Mouse (Mus musculus) neural tube, embryonic 15.5 days (tissue): ENCODE results near the gene Syt13. TPM values are rescaled to one million over a fixed set of nuclear protein-coding genes. Genes with fewer than 3 reads are reported as not detected.

ENCODE experiments used
- ATAC-seq: fragments of 200-750 bp; cut with Nextera tagmentation; 2 replicates; pipeline ENCODE4 v1.8.0; 2017; ENCODE audit warnings: mild to moderate bottlenecking, moderate TSS enrichment, moderate library complexity; ENCODE audit not compliant: low FRiP score
- H3K27ac ChIP-seq: fragments of 300-500 bp; sonication (generic); replicated peaks from 2 replicates; pipeline ENCODE4 v1.5.1; 2015; ENCODE audit warnings: mild to moderate bottlenecking, inconsistent platforms
- H3K27me3 ChIP-seq: fragments of 300-500 bp; sonication (generic); replicated peaks from 2 replicates; pipeline ENCODE4 v1.6.1; 2015; ENCODE audit warnings: inconsistent platforms
- H3K36me3 ChIP-seq: fragments of 300-500 bp; sonication (generic); 2 replicates; pipeline ENCODE4 v1.6.1; 2015; ENCODE audit warnings: inconsistent platforms
- H3K4me1 ChIP-seq: fragments of 300-500 bp; sonication (generic); 2 replicates; pipeline ENCODE4 v1.6.1; 2015; ENCODE audit warnings: inconsistent platforms
- H3K4me2 ChIP-seq: fragments of 300-500 bp; sonication (generic); 2 replicates; pipeline ENCODE4 v1.6.1; 2015; ENCODE audit warnings: inconsistent platforms, mild to moderate bottlenecking, moderate library complexity
- H3K4me3 ChIP-seq: fragments of 300-500 bp; sonication (generic); replicated peaks from 2 replicates; pipeline ENCODE4 v1.5.1; 2015; ENCODE audit warnings: mild to moderate bottlenecking, inconsistent platforms
- H3K9ac ChIP-seq: fragments of 300-500 bp; sonication (generic); replicated peaks from 2 replicates; pipeline ENCODE4 v1.6.1; 2015; ENCODE audit warnings: mild to moderate bottlenecking, inconsistent platforms
- H3K9me3 ChIP-seq: fragments of 300-500 bp; sonication (generic); replicated peaks from 2 replicates; pipeline ENCODE4 v1.6.1; 2016; ENCODE audit warnings: inconsistent platforms
- WGBS: fragments of 180-500 bp; shearing (Covaris S2); methylation state at CpG from one replicate; pipeline ENCODE4 v1.1.7; 2015; ENCODE audit warnings: mixed read lengths; 5-methylcytosine and 5-hydroxymethylcytosine counted together
- polyA plus RNA-seq: library from polyadenylated mRNA; unstranded; fragments of >200 nt; fragmentation: Nextera tagmentation; extraction: Ambion mirVana; gene quantifications from 2 replicates; pipeline ENCODE4 v1.2.1, GENCODE M21; 2015

The Syt13 gene
- polyA plus RNA-seq, 1 experiment from 2014 or later = 46.0 TPM

- no peak overlapping the region for H3K4me2 ChIP-seq
- H3K27me3 ChIP-seq = no peaks in the 10 kb centered on the region
- H3K9ac ChIP-seq = no peak overlapping the region
- no peaks in the 10 kb centered on the region for H3K9me3 ChIP-seq
- ATAC-seq = no peak
- peaks cover 14% of the 10 kb centered on the region for H3K36me3 ChIP-seq
- no peak overlapping the region for H3K27ac ChIP-seq
- 100% methylated on average over 2 of the region's 2 CpGs for WGBS
- H3K4me3 ChIP-seq = no peak overlapping the region
- H3K4me1 ChIP-seq = peaks cover 16% of the 10 kb centered on the region
Measured at GRCm38 (mm10) chr2:92985171-92985570, 70.3 kb downstream of the Syt13 start.

GRCm38 (mm10) chr2:92985600-92985999 lies 70.7 kb downstream of the Syt13 start:
- WGBS = 68% methylated on average over 7 of the region's 7 CpGs
- Histone ChIP-seq H3K27ac (no peak overlapping the region), H3K4me2 (no peak overlapping the region), H3K4me1 (peaks cover 16% of the 10 kb centered on the region), H3K4me3 (no peak overlapping the region), H3K9ac (no peak overlapping the region), H3K9me3 (no peaks in the 10 kb centered on the region), H3K36me3 (peaks cover 12% of the 10 kb centered on the region), H3K27me3 (no peaks in the 10 kb centered on the region)
- ATAC-seq = no peak

- 93% methylated on average over 7 of the region's 7 CpGs for WGBS
- Histone ChIP-seq H3K27me3 (no peaks in the 10 kb centered on the region), H3K4me2 (no peak overlapping the region), H3K36me3 (peaks cover 21% of the 10 kb centered on the region), H3K4me1 (peaks cover 16% of the 10 kb centered on the region), H3K4me3 (no peak overlapping the region), H3K27ac (no peak overlapping the region), H3K9ac (no peak overlapping the region), H3K9me3 (no peaks in the 10 kb centered on the region)
- no peak for ATAC-seq
Measured at GRCm38 (mm10) chr2:92987108-92987618, 72.3 kb downstream of the Syt13 start.

- Histone ChIP-seq H3K9ac (no peak overlapping the region), H3K9me3 (no peaks in the 10 kb centered on the region), H3K4me3 (no peak overlapping the region), H3K27me3 (no peaks in the 10 kb centered on the region), H3K4me2 (peak overlapping the region; percentile 11), H3K36me3 (peaks cover 29% of the 10 kb centered on the region), H3K27ac (peak overlapping the region; percentile 58), H3K4me1 (peaks cover 16% of the 10 kb centered on the region)
- 19% methylated on average over 19 of the region's 19 CpGs for WGBS
- peak; percentile 81 for ATAC-seq
Measured at GRCm38 (mm10) chr2:92987901-92988631, 73.2 kb downstream of the Syt13 start.

GRCm38 (mm10) chr2:92989593-92989992 lies 74.7 kb downstream of the Syt13 start:
- Histone ChIP-seq H3K27ac (no peak overlapping the region), H3K4me1 (peaks cover 16% of the 10 kb centered on the region), H3K4me2 (no peak overlapping the region), H3K9ac (no peak overlapping the region), H3K27me3 (no peaks in the 10 kb centered on the region), H3K9me3 (no peaks in the 10 kb centered on the region), H3K4me3 (no peak overlapping the region), H3K36me3 (peaks cover 29% of the 10 kb centered on the region; the same call in 1 of the 2 replicates)
- WGBS = 86% methylated on average over 9 of the region's 9 CpGs
- no peak for ATAC-seq

- H3K4me1 ChIP-seq = peaks cover 16% of the 10 kb centered on the region
- no peak overlapping the region for H3K4me2 ChIP-seq
- no peaks in the 10 kb centered on the region for H3K27me3 ChIP-seq
- H3K9ac ChIP-seq = no peak overlapping the region
- no peaks in the 10 kb centered on the region for H3K9me3 ChIP-seq
- WGBS = 95% methylated on average over 5 of the region's 5 CpGs
- H3K4me3 ChIP-seq = no peak overlapping the region
- peaks cover 23% of the 10 kb centered on the region; the same call in 1 of the 2 replicates for H3K36me3 ChIP-seq
- no peak overlapping the region for H3K27ac ChIP-seq
- ATAC-seq = no peak
Measured at GRCm38 (mm10) chr2:92991976-92992375, 77.1 kb downstream of the Syt13 start.

GRCm38 (mm10) chr2:93005028-93005427 lies 90.1 kb downstream of the Syt13 start:
- Histone ChIP-seq H3K4me2 (no peak overlapping the region), H3K27me3 (no peaks in the 10 kb centered on the region), H3K4me1 (no peaks in the 10 kb centered on the region), H3K9me3 (no peaks in the 10 kb centered on the region), H3K4me3 (no peak overlapping the region), H3K9ac (no peak overlapping the region), H3K27ac (no peak overlapping the region), H3K36me3 (peaks cover 9% of the 10 kb centered on the region; the same call in 1 of the 2 replicates)
- WGBS = 30% methylated on average over 4 of the region's 4 CpGs
- ATAC-seq = no peak

Other genes starting within 250 kb of the Syt13 start
- 3.2 and 3.9 TPM in 2 replicates for gene Prdm11, start 131.1 kb downstream of the Syt13 start, polyA plus RNA-seq